Mouse (Mus musculus) cortical plate, adult 2 months (tissue): Measurements from ENCODE around the gene Olfr960. TPM values are rescaled to one million over a fixed set of nuclear protein-coding genes. Genes with fewer than 3 reads are reported as not detected.

Experiments
- H3K27ac ChIP-seq: fragments of 200-500 bp; 2 replicates; pipeline ENCODE4 v1.5.1; 2012; ENCODE audit warnings: low read length, control low read depth, inconsistent platforms; ENCODE audit not compliant: insufficient read depth
- H3K4me1 ChIP-seq: fragments of 200-500 bp; 2 replicates; pipeline ENCODE4 v1.6.1; 2011; ENCODE audit warnings: low read length; ENCODE audit not compliant: control insufficient read depth, insufficient read depth
- H3K4me3 ChIP-seq: fragments of 200-500 bp; 2 replicates; pipeline ENCODE4 v1.5.1; 2011; ENCODE audit warnings: mild to moderate bottlenecking, low read length, control low read depth; ENCODE audit not compliant: insufficient read depth
- CTCF ChIP-seq: fragments of 200-500 bp; IDR thresholded peaks from 2 replicates; pipeline ENCODE4 v1.5.1; 2011; ENCODE audit warnings: mild to moderate bottlenecking, control low read depth, low read length; ENCODE audit not compliant: insufficient read depth; ENCODE audit errors: extremely low read depth
- POLR2A ChIP-seq: fragments of 200-500 bp; IDR thresholded peaks from 2 replicates; pipeline ENCODE4 v1.6.1; 2011; ENCODE audit warnings: mild to moderate bottlenecking, low read length, control low read depth; ENCODE audit not compliant: insufficient read depth; ENCODE audit errors: extremely low read depth
- polyA plus RNA-seq: library from polyadenylated mRNA; depleted of rRNA; stranded (reverse); fragments of >200 nt; gene quantifications from 2 replicates; pipeline ENCODE4 v1.2.3, GENCODE M21; 2012; rRNA removed

Olfr960 gene
- polyA plus RNA-seq, 1 experiment: not detected

- H3K4me3 ChIP-seq: no peak overlapping the region
- TF ChIP-seq CTCF: no peak
- no peak for TF ChIP-seq POLR2A
- no peaks in the 10 kb centered on the region for H3K4me1 ChIP-seq
- H3K27ac ChIP-seq: no peak overlapping the region
These were observed 2.6 kb downstream of the Olfr960 start for GRCm38 (mm10) chr9:39623783-39624182.

- Histone ChIP-seq H3K4me1 (no peaks in the 10 kb centered on the region), H3K27ac (no peak overlapping the region), H3K4me3 (no peak overlapping the region)
- TF ChIP-seq CTCF (no peak), POLR2A (no peak)
These were observed 3.5 kb downstream of the Olfr960 start for GRCm38 (mm10) chr9:39624711-39625110.

- Histone ChIP-seq H3K4me1 (no peaks in the 10 kb centered on the region; the same call in 1 of the 2 replicates), H3K4me3 (no peak overlapping the region), H3K27ac (no peak overlapping the region)
- TF ChIP-seq POLR2A (no peak), CTCF (no peak)
These were observed 7.9 kb downstream of the Olfr960 start for GRCm38 (mm10) chr9:39629069-39629468.

GRCm38 (mm10) chr9:39633913-39634594 lies 12.9 kb downstream of the Olfr960 start:
- H3K4me1 ChIP-seq: peaks cover 2% of the 10 kb centered on the region; the same call in 1 of the 2 replicates
- H3K27ac ChIP-seq: no peak overlapping the region
- H3K4me3 ChIP-seq: no peak overlapping the region
- TF ChIP-seq CTCF: no peak
- TF ChIP-seq POLR2A: no peak

GRCm38 (mm10) chr9:39644785-39645184 lies 23.6 kb downstream of the Olfr960 start, which contains the start of gene Olfr961:
Gene Olfr961 (plus strand): TSS chr9:39645085.
- TF ChIP-seq POLR2A: no peak
- TF ChIP-seq CTCF: no peak
- Histone ChIP-seq H3K27ac (no peak within 1 kb of the TSS), H3K4me3 (no peak within 1 kb of the TSS), H3K4me1 (no peaks in the 10 kb centered on the region)

- Histone ChIP-seq H3K27ac (no peak overlapping the region), H3K4me1 (no peaks in the 10 kb centered on the region), H3K4me3 (no peak overlapping the region)
- no peak for TF ChIP-seq CTCF
- no peak for TF ChIP-seq POLR2A
These were observed 26.2 kb downstream of the Olfr960 start for GRCm38 (mm10) chr9:39647382-39647781.

GRCm38 (mm10) chr9:39654756-39655396 lies 33.7 kb downstream of the Olfr960 start:
- no peaks in the 10 kb centered on the region for H3K4me1 ChIP-seq
- H3K27ac ChIP-seq: no peak overlapping the region
- no peak for TF ChIP-seq POLR2A
- TF ChIP-seq CTCF: no peak
- no peak overlapping the region for H3K4me3 ChIP-seq

GRCm38 (mm10) chr9:39666905-39667304 lies 45.7 kb downstream of the Olfr960 start, which contains the start of gene Olfr963:
Gene Olfr963 (plus strand): TSS chr9:39667205.
- no peaks in the 10 kb centered on the region for H3K4me1 ChIP-seq
- TF ChIP-seq CTCF (no peak), POLR2A (no peak)
- H3K4me3 ChIP-seq: no peak within 1 kb of the TSS
- no peak within 1 kb of the TSS for H3K27ac ChIP-seq

GRCm38 (mm10) chr9:39669723-39670122 lies 48.5 kb downstream of the Olfr960 start:
- TF ChIP-seq CTCF (no peak), POLR2A (no peak)
- Histone ChIP-seq H3K4me3 (no peak overlapping the region), H3K27ac (no peak overlapping the region), H3K4me1 (no peaks in the 10 kb centered on the region)

Other genes with a start within 250 kb of the Olfr960 start
- gene Olfr951, start 234.0 kb upstream of the Olfr960 start, polyA plus RNA-seq: not detected in 2 replicates
- not detected in 2 replicates for gene Olfr952, start 194.2 kb upstream of the Olfr960 start, polyA plus RNA-seq
- not detected in 2 replicates for gene Olfr954, start 164.7 kb upstream of the Olfr960 start, polyA plus RNA-seq
- gene Olfr955, start 149.4 kb upstream of the Olfr960 start, polyA plus RNA-seq: not detected in 2 replicates
- not detected in 2 replicates for gene Olfr44, start 127.4 kb upstream of the Olfr960 start, polyA plus RNA-seq
- gene Olfr957, start 105.6 kb upstream of the Olfr960 start, polyA plus RNA-seq: not detected in 2 replicates
- gene Olfr958, start 67.3 kb upstream of the Olfr960 start, polyA plus RNA-seq: not detected in 2 replicates
- gene Olfr959, start 45.8 kb upstream of the Olfr960 start, polyA plus RNA-seq: not detected in 2 replicates
- 1.7 and 2.0 TPM in 2 replicates for gene AW551984, start 17.0 kb upstream of the Olfr960 start, polyA plus RNA-seq
- gene Olfr148, start 10.7 kb upstream of the Olfr960 start, polyA plus RNA-seq: not detected in 2 replicates
- not detected in 2 replicates for gene Olfr961, start 23.7 kb downstream of the Olfr960 start, polyA plus RNA-seq
- gene Olfr963, start 45.8 kb downstream of the Olfr960 start, polyA plus RNA-seq: not detected in 2 replicates
- gene Olfr149, start 85.7 kb downstream of the Olfr960 start, polyA plus RNA-seq: not detected in 2 replicates
- not detected in 2 replicates for gene Olfr965, start 90.0 kb downstream of the Olfr960 start, polyA plus RNA-seq
- not detected in 2 replicates for gene Olfr150, start 109.6 kb downstream of the Olfr960 start, polyA plus RNA-seq
- not detected in 2 replicates for gene Olfr967, start 124.9 kb downstream of the Olfr960 start, polyA plus RNA-seq
- gene Olfr968, start 161.9 kb downstream of the Olfr960 start, polyA plus RNA-seq: not detected in 2 replicates
- gene Olfr969, start 169.6 kb downstream of the Olfr960 start, polyA plus RNA-seq: not detected in 2 replicates
- not detected in 2 replicates for gene Olfr970, start 187.5 kb downstream of the Olfr960 start, polyA plus RNA-seq
- not detected in 2 replicates for gene Olfr971, start 215.5 kb downstream of the Olfr960 start, polyA plus RNA-seq
- gene Olfr972, start 245.0 kb downstream of the Olfr960 start, polyA plus RNA-seq: not detected in 2 replicates